Mouse (Mus musculus) hindbrain, embryonic 12.5 days (tissue): ENCODE data around the gene Tedc1. TPM values are rescaled to one million over a fixed set of nuclear protein-coding genes. Genes with fewer than 3 reads are reported as not detected.

Experiments
- ATAC-seq: fragments of 200-750 bp; cut with Nextera tagmentation; 2 replicates; pipeline ENCODE4 v1.8.0; 2017; ENCODE audit warnings: moderate TSS enrichment; ENCODE audit not compliant: low FRiP score
- H3K27ac ChIP-seq: fragments of 300-500 bp; sonication (generic); 2 replicates; pipeline ENCODE4 v1.5.1; 2016; ENCODE audit warnings: mild to moderate bottlenecking
- H3K27me3 ChIP-seq: fragments of 300-500 bp; sonication (generic); 2 replicates; pipeline ENCODE4 v1.6.1; 2016; ENCODE audit warnings: mild to moderate bottlenecking
- H3K36me3 ChIP-seq: fragments of 300-500 bp; sonication (generic); 2 replicates; pipeline ENCODE4 v1.6.1; 2016; ENCODE audit warnings: mild to moderate bottlenecking
- H3K4me1 ChIP-seq: fragments of 300-500 bp; sonication (generic); 2 replicates; pipeline ENCODE4 v1.6.1; 2016
- H3K4me2 ChIP-seq: fragments of 300-500 bp; sonication (generic); replicated peaks from 2 replicates; pipeline ENCODE4 v1.6.1; 2016; ENCODE audit warnings: mild to moderate bottlenecking
- H3K4me3 ChIP-seq: fragments of 300-500 bp; sonication (generic); 2 replicates; pipeline ENCODE4 v1.5.1; 2016; ENCODE audit warnings: mild to moderate bottlenecking
- H3K9ac ChIP-seq: fragments of 300-500 bp; sonication (generic); 2 replicates; pipeline ENCODE4 v1.6.1; 2016; ENCODE audit warnings: mild to moderate bottlenecking, moderate library complexity
- H3K9me3 ChIP-seq: fragments of 300-500 bp; sonication (generic); replicated peaks from 2 replicates; pipeline ENCODE4 v1.6.1; 2016; ENCODE audit warnings: mild to moderate bottlenecking
- WGBS: fragments of 180-500 bp; shearing (Covaris S2); methylation state at CpG from one replicate; pipeline ENCODE4 v1.1.7; 2016; 5-methylcytosine and 5-hydroxymethylcytosine counted together
- polyA plus RNA-seq: library from polyadenylated mRNA; unstranded; fragments of >200 nt; fragmentation: Nextera tagmentation; extraction: Ambion mirVana; gene quantifications from 2 replicates; pipeline ENCODE4 v1.2.1, GENCODE M21; 2016

Tedc1 gene
- polyA plus RNA-seq, 1 experiment from 2014 or later = 38.5 TPM

DNA sequence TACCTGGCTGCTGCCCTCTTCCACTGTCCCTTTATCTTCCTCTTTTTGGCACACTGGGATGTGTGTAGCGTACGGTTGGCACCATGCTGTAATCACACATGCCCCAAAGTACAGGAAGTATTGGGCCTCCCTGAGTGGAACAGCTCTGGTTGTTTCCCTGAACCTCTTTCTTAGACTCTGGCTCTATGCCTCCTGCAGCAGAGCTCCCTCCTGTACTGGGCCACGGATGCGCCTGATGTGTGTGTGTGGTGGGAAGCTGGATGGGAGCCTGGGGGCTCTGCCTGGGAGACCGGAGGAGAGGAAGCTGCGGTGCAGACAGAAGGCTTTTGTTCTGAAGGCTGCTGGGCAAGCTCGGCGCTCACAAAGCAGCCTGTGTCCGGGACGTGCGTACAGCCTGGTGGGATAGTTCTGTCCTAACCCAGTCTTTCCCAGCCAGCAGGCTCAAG lies 7.4 kb downstream of the Tedc1 start:
- WGBS = 70% methylated on average over 11 of the region's 11 CpGs
- Histone ChIP-seq H3K4me3 (no peak overlapping the region), H3K27me3 (no peaks in the 10 kb centered on the region), H3K9ac (0 out of 2 replicates have a peak overlapping the region, but pooled peaks have one; percentile 27), H3K4me2 (no peak overlapping the region), H3K4me1 (0 out of 2 replicates have a peak, but pooled peaks cover 11% of the 10 kb centered on the region), H3K36me3 (peaks cover 26% of the 10 kb centered on the region), H3K27ac (peak overlapping the region; percentile 73), H3K9me3 (no peaks in the 10 kb centered on the region)
- peak; percentile 55 for ATAC-seq

- no peak for ATAC-seq
- 77% methylated on average over 9 of the region's 9 CpGs for WGBS
- H3K9ac ChIP-seq = no peak overlapping the region
Observed at GRCm38 (mm10) chr12:113168031-113168536, 11.9 kb downstream of the Tedc1 start.

DNA sequence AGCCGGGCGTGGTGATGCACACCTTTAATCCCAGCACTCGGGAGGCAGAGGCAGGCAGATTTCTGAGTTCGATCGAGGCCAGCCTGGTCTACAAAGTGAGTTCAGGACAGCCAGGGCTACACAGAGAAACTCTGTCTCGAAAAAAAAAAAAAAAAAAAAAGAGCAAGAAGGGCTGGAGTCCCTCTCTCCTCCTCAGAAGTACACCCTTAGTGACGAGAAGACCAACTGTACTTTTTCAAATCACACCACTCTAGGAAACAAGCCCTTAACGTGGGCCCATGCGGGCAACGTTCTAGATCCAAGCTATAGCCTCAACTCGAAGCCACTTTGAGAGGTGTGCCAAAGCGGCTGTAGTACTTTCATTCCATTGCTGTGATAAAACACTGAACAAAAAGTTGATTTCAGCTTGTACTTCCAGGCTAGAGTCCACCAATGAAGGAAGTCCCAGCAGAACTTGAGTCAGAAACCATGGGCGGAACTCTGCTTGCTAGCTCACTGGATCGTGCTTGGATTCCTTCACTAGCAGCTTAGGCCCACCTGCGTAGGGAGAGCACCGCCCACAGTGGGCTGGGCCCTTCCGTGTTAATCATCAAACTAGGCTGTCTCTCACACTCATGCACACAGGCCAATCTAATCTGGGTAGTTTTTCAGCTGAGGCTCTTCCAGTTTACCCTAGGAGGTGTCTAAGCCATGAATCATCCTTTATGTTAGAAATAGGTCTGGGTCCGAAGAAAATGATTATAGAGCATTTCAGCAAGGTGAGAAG lies 20.9 kb downstream of the Tedc1 start:
- no peaks in the 10 kb centered on the region for H3K27me3 ChIP-seq
- no peak overlapping the region for H3K27ac ChIP-seq
- no peak for ATAC-seq
- H3K9ac ChIP-seq = no peak overlapping the region
- no peak overlapping the region for H3K4me3 ChIP-seq
- WGBS = 87% methylated on average over 18 of the region's 18 CpGs
- no peaks in the 10 kb centered on the region for H3K9me3 ChIP-seq
- no peaks in the 10 kb centered on the region for H3K4me1 ChIP-seq
- H3K4me2 ChIP-seq = no peak overlapping the region
- no peaks in the 10 kb centered on the region for H3K36me3 ChIP-seq

More at GRCm38 (mm10) chr12:113168031-113168536, 11.9 kb downstream of the Tedc1 start:
- no peaks in the 10 kb centered on the region for H3K27me3 ChIP-seq
- 0 out of 2 replicates have a peak, but pooled peaks cover 10% of the 10 kb centered on the region for H3K4me1 ChIP-seq
- no peak overlapping the region for H3K4me3 ChIP-seq
- no peaks in the 10 kb centered on the region for H3K9me3 ChIP-seq
- H3K36me3 ChIP-seq = peaks cover 12% of the 10 kb centered on the region
- no peak overlapping the region for H3K4me2 ChIP-seq
- H3K27ac ChIP-seq = no peak overlapping the region

DNA sequence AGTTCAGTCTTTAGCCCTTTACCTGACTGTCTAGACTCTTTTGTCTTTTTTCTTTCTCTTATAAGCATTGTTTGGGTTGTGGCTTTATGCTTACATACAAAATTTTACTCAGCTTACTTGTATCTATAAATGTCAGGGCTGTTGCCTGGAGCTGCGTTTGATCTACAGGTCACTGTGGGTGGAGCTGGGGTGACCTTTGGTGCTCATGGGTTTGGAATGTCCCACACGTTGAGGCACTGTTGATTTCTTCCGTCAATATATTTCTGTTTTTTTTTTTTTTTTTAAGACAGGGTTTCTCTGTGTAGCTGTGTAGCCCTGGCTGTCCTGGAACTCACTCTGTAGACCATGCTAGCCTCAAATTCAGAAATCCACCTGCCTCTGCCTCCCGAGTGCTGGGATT lies 24.8 kb downstream of the Tedc1 start:
- WGBS = 57% methylated on average over 4 of the region's 4 CpGs
- H3K4me2 ChIP-seq = no peak overlapping the region
- no peak overlapping the region for H3K4me3 ChIP-seq
- ATAC-seq = no peak
- H3K27ac ChIP-seq = no peak overlapping the region
- 0 out of 2 replicates have a peak, but pooled peaks cover under 1% of the 10 kb centered on the region for H3K4me1 ChIP-seq
- no peak overlapping the region for H3K9ac ChIP-seq
- no peaks in the 10 kb centered on the region for H3K36me3 ChIP-seq
- H3K9me3 ChIP-seq = no peaks in the 10 kb centered on the region
- no peaks in the 10 kb centered on the region for H3K27me3 ChIP-seq

- Histone ChIP-seq H3K27ac (no peak overlapping the region), H3K4me3 (no peak overlapping the region), H3K9ac (no peak overlapping the region), H3K27me3 (no peaks in the 10 kb centered on the region), H3K4me1 (peaks cover 22% of the 10 kb centered on the region), H3K4me2 (no peak overlapping the region), H3K36me3 (peaks cover 19% of the 10 kb centered on the region), H3K9me3 (no peaks in the 10 kb centered on the region)
- WGBS = 58% methylated on average over 5 of the region's 5 CpGs
- ATAC-seq = no peak
Observed at GRCm38 (mm10) chr12:113184945-113185344, 28.7 kb downstream of the Tedc1 start.

- Histone ChIP-seq H3K27ac (no peak within 1 kb of the TSS), H3K36me3 (peaks cover 26% of the 10 kb centered on the region), H3K4me1 (peaks cover 22% of the 10 kb centered on the region), H3K4me2 (peak within 1 kb of the TSS; percentile 88), H3K27me3 (no peaks in the 10 kb centered on the region), H3K9me3 (no peaks in the 10 kb centered on the region), H3K4me3 (peak within 1 kb of the TSS; percentile 70), H3K9ac (peak within 1 kb of the TSS; percentile 83)
- peak; percentile 63 for ATAC-seq
- 1% methylated on average over 58 of the region's 63 CpGs for WGBS
Observed at GRCm38 (mm10) chr12:113185442-113186291, 29.4 kb downstream of the Tedc1 start, which contains the start of gene Tmem121. Tmem121 (plus strand) TSS chr12:113185930.

DNA sequence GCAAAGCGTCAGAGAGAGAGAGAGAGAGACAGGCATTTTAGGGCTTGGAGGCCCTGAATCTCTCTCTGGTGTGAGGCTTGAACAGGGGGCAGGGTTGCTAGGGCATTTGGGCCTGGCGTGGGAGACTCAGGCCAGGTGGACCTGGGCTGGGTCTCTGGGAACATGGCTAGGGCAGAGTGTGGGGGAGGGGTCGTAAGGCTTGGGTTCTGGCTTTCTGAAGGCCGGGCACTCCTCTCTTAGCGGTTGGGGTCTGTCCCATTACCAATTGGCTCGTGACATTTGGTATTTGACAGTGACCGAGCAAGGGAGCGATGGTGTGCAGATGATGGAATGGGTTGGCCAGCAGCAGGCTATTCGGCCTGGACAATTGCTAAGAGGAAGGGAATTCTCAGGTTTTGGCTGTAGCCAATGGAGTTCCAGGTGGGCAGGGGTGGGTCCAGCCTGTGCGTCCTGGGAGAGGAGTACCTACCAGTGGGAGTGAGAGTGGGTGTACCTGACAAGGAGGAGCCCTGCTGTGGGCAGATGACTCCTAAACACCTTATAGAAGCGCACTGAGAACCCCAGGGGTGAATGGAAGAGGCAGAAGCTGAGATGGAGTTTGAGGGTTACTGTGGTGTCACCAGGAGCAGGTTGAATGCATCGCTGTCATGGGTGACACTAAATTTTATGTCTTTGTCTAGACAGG lies 30.2 kb downstream of the Tedc1 start:
- Histone ChIP-seq H3K9ac (peak overlapping the region; percentile 83), H3K4me1 (peaks cover 22% of the 10 kb centered on the region), H3K27ac (no peak overlapping the region), H3K27me3 (no peaks in the 10 kb centered on the region), H3K4me2 (peak overlapping the region; percentile 88), H3K4me3 (peak overlapping the region; percentile 70), H3K9me3 (no peaks in the 10 kb centered on the region), H3K36me3 (peaks cover 32% of the 10 kb centered on the region)
- 41% methylated on average over 12 of the region's 12 CpGs for WGBS
- peak; percentile 13; the same call in 1 of the 2 replicates for ATAC-seq

DNA sequence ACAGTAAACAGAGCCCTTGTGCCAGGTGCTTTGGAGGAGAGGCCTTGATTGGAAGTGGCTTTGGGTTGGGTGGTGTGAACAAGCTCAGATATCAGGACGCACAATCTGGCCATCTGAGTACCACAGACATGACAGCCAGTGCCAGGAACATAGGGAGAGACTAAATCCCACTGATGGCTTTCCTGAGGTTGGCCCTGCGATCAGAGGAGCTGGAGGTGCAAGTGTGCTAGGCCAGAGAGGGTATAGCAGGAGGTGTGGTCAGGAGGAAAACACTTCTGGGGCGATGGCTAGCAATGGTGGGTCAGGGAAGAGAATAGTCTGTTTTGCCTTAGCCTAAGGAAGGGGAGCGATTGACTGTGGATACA lies 30.8 kb downstream of the Tedc1 start:
- WGBS = 63% methylated on average over 4 of the region's 4 CpGs
- ATAC-seq = no peak
- H3K27ac ChIP-seq = no peak overlapping the region

GRCm38 (mm10) chr12:113187584-113188295 lies 31.5 kb downstream of the Tedc1 start:
- peak; percentile 62 for ATAC-seq
- Histone ChIP-seq H3K4me3 (peak overlapping the region; percentile 39), H3K27ac (no peak overlapping the region), H3K36me3 (peaks cover 33% of the 10 kb centered on the region), H3K4me1 (peaks cover 22% of the 10 kb centered on the region), H3K9me3 (no peaks in the 10 kb centered on the region), H3K9ac (peak overlapping the region; percentile 60), H3K4me2 (peak overlapping the region; percentile 88), H3K27me3 (no peaks in the 10 kb centered on the region)
- 4% methylated on average over 56 of the region's 56 CpGs for WGBS

More for the DNA sequence above, 30.8 kb downstream of the Tedc1 start:
- peak overlapping the region; percentile 88 for H3K4me2 ChIP-seq
- peaks cover 33% of the 10 kb centered on the region for H3K36me3 ChIP-seq
- H3K9me3 ChIP-seq = no peaks in the 10 kb centered on the region
- peaks cover 22% of the 10 kb centered on the region for H3K4me1 ChIP-seq
- H3K27me3 ChIP-seq = no peaks in the 10 kb centered on the region
- H3K4me3 ChIP-seq = peak overlapping the region; percentile 70
- peak overlapping the region; percentile 60; the same call in 1 of the 2 replicates for H3K9ac ChIP-seq

- Histone ChIP-seq H3K36me3 (peaks cover 33% of the 10 kb centered on the region), H3K4me1 (peaks cover 22% of the 10 kb centered on the region), H3K4me3 (peak overlapping the region; percentile 39; the same call in 1 of the 2 replicates), H3K27me3 (no peaks in the 10 kb centered on the region), H3K27ac (no peak overlapping the region), H3K9me3 (no peaks in the 10 kb centered on the region), H3K9ac (no peak overlapping the region; the same call in 1 of the 2 replicates), H3K4me2 (peak overlapping the region; percentile 88)
- 88% methylated on average over 51 of the region's 51 CpGs for WGBS
- ATAC-seq = no peak
Observed at GRCm38 (mm10) chr12:113188349-113189055, 32.3 kb downstream of the Tedc1 start.

DNA sequence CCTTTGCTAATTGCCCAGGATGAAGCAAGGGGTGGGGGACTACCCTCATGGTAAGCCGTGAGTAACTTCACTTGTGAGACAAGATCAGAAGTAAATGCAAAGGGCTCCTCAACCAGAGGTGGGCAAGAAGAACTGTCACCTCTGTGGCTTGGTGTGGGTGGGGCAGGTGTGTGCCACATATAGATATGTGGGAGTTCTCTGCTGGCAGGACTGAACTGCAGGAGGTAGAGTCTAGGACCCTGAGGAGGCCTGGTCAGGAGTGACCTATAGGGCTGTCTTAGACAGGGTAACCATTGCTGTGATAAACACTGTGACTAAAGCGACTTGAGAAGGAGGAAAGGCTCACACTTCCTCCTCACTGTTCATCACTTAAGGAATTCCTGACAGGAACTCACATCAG lies 37.2 kb downstream of the Tedc1 start:
- no peak for ATAC-seq
- no peaks in the 10 kb centered on the region for H3K27me3 ChIP-seq
- peaks cover 4% of the 10 kb centered on the region; the same call in 1 of the 2 replicates for H3K9me3 ChIP-seq
- no peak overlapping the region for H3K4me2 ChIP-seq
- no peaks in the 10 kb centered on the region; the same call in 1 of the 2 replicates for H3K4me1 ChIP-seq
- no peak overlapping the region for H3K9ac ChIP-seq
- 80% methylated on average over 2 of the region's 2 CpGs for WGBS
- H3K36me3 ChIP-seq = peaks cover 28% of the 10 kb centered on the region
- H3K4me3 ChIP-seq = no peak overlapping the region
- H3K27ac ChIP-seq = no peak overlapping the region
